Mouse (Mus musculus): Measurements from ENCODE around the gene Clk1.
"Not testable (repeated sequence)": the region's sequence is repeated elsewhere in the genome, so short reads cannot be mapped to it uniquely, and the experiment has no call there.

Clk1 gene

GRCm38 (mm10) chr1:58407321-58407720, 16.5 kb downstream of the Clk1 start:
- no peak for DNase-seq (ENCODE audit: low spot score in 2 of 2)

GRCm38 (mm10) chr1:58403745-58404144, 20.1 kb downstream of the Clk1 start:
- DNase-seq (ENCODE audit: low spot score in 2 of 2), result no peak

- no peak for DNase-seq (ENCODE audit: low spot score in 2 of 2)
Measured at GRCm38 (mm10) chr1:58401396-58401795, 22.5 kb downstream of the Clk1 start.

GRCm38 (mm10) chr1:58397731-58398130, 26.1 kb downstream of the Clk1 start:
- DNase-seq (ENCODE audit: low spot score in 2 of 2), result no peak

GRCm38 (mm10) chr1:58396179-58396578, 27.7 kb downstream of the Clk1 start:
- DNase-seq (ENCODE audit: low spot score in 2 of 2), result no peak

- no peak for DNase-seq (ENCODE audit: low spot score in 2 of 2)
Measured at GRCm38 (mm10) chr1:58395341-58395740, 28.5 kb downstream of the Clk1 start.

- DNase-seq (ENCODE audit: low spot score in 2 of 2), result peak; percentile 23 to 37
Measured at GRCm38 (mm10) chr1:58393284-58394195, 30.3 kb downstream of the Clk1 start.

GRCm38 (mm10) chr1:58392652-58393283, 31.1 kb downstream of the Clk1 start, which contains the start of gene Bzw1:
TSS of gene Bzw1 (plus strand) at chr1:58392898.
- DNase-seq (ENCODE audit: low spot score in 2 of 2), result peak; percentile 92 to 93

GRCm38 (mm10) chr1:58392268-58392651, 31.6 kb downstream of the Clk1 start:
- DNase-seq (ENCODE audit: low spot score in 2 of 2), result no peak

- no peak for DNase-seq (ENCODE audit: low spot score in 2 of 2)
Measured at GRCm38 (mm10) chr1:58391421-58392267, 32.2 kb downstream of the Clk1 start.

- no peak for DNase-seq (ENCODE audit: low spot score in 2 of 2)
Measured at GRCm38 (mm10) chr1:58382586-58383281, 41.1 kb downstream of the Clk1 start.

GRCm38 (mm10) chr1:58375574-58376147, 48.2 kb downstream of the Clk1 start:
- no peak for DNase-seq (ENCODE audit: low spot score in 2 of 2)

- DNase-seq (ENCODE audit: low spot score in 2 of 2), result not testable (repeated sequence)
Measured at GRCm38 (mm10) chr1:58374266-58374665, 49.6 kb downstream of the Clk1 start.

- DNase-seq (ENCODE audit: low spot score in 2 of 2), result no peak
Measured at GRCm38 (mm10) chr1:58369716-58370115, 54.1 kb downstream of the Clk1 start.

- DNase-seq (ENCODE audit: low spot score in 2 of 2), result no peak
Measured at GRCm38 (mm10) chr1:58366737-58367471, 57.0 kb downstream of the Clk1 start.

- no peak for DNase-seq (ENCODE audit: low spot score in 2 of 2)
Measured at GRCm38 (mm10) chr1:58365829-58366228, 58.0 kb downstream of the Clk1 start.

- DNase-seq (ENCODE audit: low spot score in 2 of 2), result no peak
Measured at GRCm38 (mm10) chr1:58364551-58364950, 59.3 kb downstream of the Clk1 start.

- no peak for DNase-seq (ENCODE audit: low spot score in 2 of 2)
Measured at GRCm38 (mm10) chr1:58362296-58362695, 61.6 kb downstream of the Clk1 start.

All from heart, adult 9 months (tissue).